Mouse (Mus musculus) heart, adult 2 months (tissue): ENCODE results near the gene Wdr24.

Experiments used
- CTCF ChIP-seq: fragments of 200-600 bp; IDR thresholded peaks from 2 replicates; pipeline ENCODE4 v1.8.1; 2022; ENCODE audit warnings: antibody characterized with exemption, mild to moderate bottlenecking, moderate library complexity
- POLR2A ChIP-seq: fragments of 200-500 bp; IDR thresholded peaks from 2 replicates; pipeline ENCODE4 v1.6.1; 2011; ENCODE audit warnings: mild to moderate bottlenecking, low read depth, low read length, control low read depth; ENCODE audit not compliant: insufficient read depth

- TF ChIP-seq POLR2A, result no peak
- no peak for TF ChIP-seq CTCF
These were observed 28.4 kb upstream of the Wdr24 start for GRCm38 (mm10) chr17:25794998-25795397.
